Mouse (Mus musculus) lung, postnatal 0 days (tissue): ENCODE data around the gene Zbtb32. TPM values are rescaled to one million over a fixed set of nuclear protein-coding genes. Genes with fewer than 3 reads are reported as not detected.

Experiments
- ATAC-seq: fragments of 200-750 bp; cut with Nextera tagmentation; 2 replicates; pipeline ENCODE4 v1.8.0; 2017; ENCODE audit warnings: moderate library complexity
- DNase-seq: peaks from one replicate; pipeline ENCODE4 v3.0.0-alpha.2; 2016; ENCODE audit warnings: low spot score
- H3K27ac ChIP-seq: fragments of 300-500 bp; sonication (generic); 2 replicates; pipeline ENCODE4 v1.5.1; 2014; ENCODE audit warnings: antibody characterized with exemption, mild to moderate bottlenecking, low read length, mixed read lengths
- H3K27me3 ChIP-seq: fragments of 300-500 bp; sonication (generic); replicated peaks from 2 replicates; pipeline ENCODE4 v1.6.1; 2014; ENCODE audit warnings: low read length, mixed read lengths; ENCODE audit not compliant: insufficient read depth
- H3K36me3 ChIP-seq: fragments of 300-500 bp; sonication (generic); 2 replicates; pipeline ENCODE4 v1.6.1; 2014; ENCODE audit warnings: low read length, mixed read lengths; ENCODE audit not compliant: insufficient read depth
- H3K4me1 ChIP-seq: fragments of 300-500 bp; sonication (generic); 2 replicates; pipeline ENCODE4 v1.6.1; 2014; ENCODE audit warnings: antibody characterized with exemption, low read depth, low read length, mixed read lengths; ENCODE audit not compliant: insufficient read depth
- H3K4me2 ChIP-seq: fragments of 300-500 bp; sonication (generic); replicated peaks from 2 replicates; pipeline ENCODE4 v1.6.1; 2014; ENCODE audit warnings: low read depth, mild to moderate bottlenecking, low read length, moderate library complexity, mixed read lengths
- H3K4me3 ChIP-seq: fragments of 300-500 bp; sonication (generic); 2 replicates; pipeline ENCODE4 v1.5.1; 2014; ENCODE audit warnings: low read depth, low read length
- H3K9ac ChIP-seq: fragments of 300-500 bp; sonication (generic); replicated peaks from 2 replicates; pipeline ENCODE4 v1.6.1; 2014; ENCODE audit warnings: low read depth, mild to moderate bottlenecking
- H3K9me3 ChIP-seq: fragments of 300-500 bp; sonication (generic); 2 replicates; pipeline ENCODE4 v1.6.1; 2016; ENCODE audit warnings: low read length, mixed read lengths
- CTCF ChIP-seq: IDR thresholded peaks from 2 replicates; pipeline ENCODE4 v1.5.1; 2016; ENCODE audit warnings: antibody characterized with exemption, mild to moderate bottlenecking
- EP300 ChIP-seq: IDR thresholded peaks from 2 replicates; pipeline ENCODE4 v1.6.1; 2016; ENCODE audit warnings: antibody characterized with exemption, mild to moderate bottlenecking, control low read depth
- WGBS: fragments of 180-500 bp; shearing (Covaris S2); extraction: QIAGEN DNeasy Blood & Tissue Kit; methylation state at CpG from one replicate; pipeline ENCODE4 v1.1.7; 2014; 5-methylcytosine and 5-hydroxymethylcytosine counted together
- polyA plus RNA-seq: library from polyadenylated mRNA; unstranded; fragments of >200 nt; fragmentation: Nextera tagmentation; extraction: Ambion mirVana; gene quantifications from 2 replicates; pipeline ENCODE4 v1.2.1, GENCODE M21; 2015

Gene Zbtb32
- polyA plus RNA-seq, 1 experiment from 2014 or later = 3.0 TPM

GRCm38 (mm10) chr7:30584339-30584738 lies 14.4 kb downstream of the Zbtb32 start:
- TF ChIP-seq CTCF (no peak), EP300 (no peak)
- 88% methylated on average over 10 of the region's 10 CpGs for WGBS
- no peak overlapping the region for H3K4me2 ChIP-seq
- DNase-seq (no peak), ATAC-seq (no peak)
- no peak overlapping the region for H3K27ac ChIP-seq
- H3K9me3 ChIP-seq = no peaks in the 10 kb centered on the region
- H3K36me3 ChIP-seq = peaks cover 33% of the 10 kb centered on the region
- H3K4me1 ChIP-seq = peaks cover 4% of the 10 kb centered on the region
- no peak overlapping the region for H3K4me3 ChIP-seq
- no peak overlapping the region for H3K9ac ChIP-seq
- no peaks in the 10 kb centered on the region for H3K27me3 ChIP-seq

DNA sequence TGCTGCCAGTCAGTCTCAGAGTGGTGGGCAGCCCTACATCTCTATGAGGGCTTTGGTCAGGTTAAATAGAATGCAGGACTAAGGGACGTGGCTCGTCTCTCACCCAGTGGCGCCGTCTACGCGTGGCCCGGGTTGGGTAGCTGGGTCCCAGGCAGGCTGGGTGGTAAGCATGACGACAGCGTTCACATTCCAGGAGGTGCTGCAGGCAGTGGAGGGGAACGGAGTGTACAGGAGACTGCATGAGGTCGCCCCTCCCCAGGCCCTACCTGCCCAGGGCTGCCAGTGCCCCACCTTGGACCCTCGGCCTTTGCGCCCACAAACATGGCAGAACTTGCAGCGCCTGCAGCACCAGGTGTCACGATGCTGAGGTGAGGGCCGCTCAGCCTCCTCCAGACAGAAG lies 17.2 kb downstream of the Zbtb32 start:
- H3K4me2 ChIP-seq = no peak overlapping the region
- WGBS = 90% methylated on average over 16 of the region's 16 CpGs
- no peak overlapping the region for H3K4me3 ChIP-seq
- no peaks in the 10 kb centered on the region for H3K4me1 ChIP-seq
- H3K9me3 ChIP-seq = no peaks in the 10 kb centered on the region
- H3K27ac ChIP-seq = no peak overlapping the region
- H3K36me3 ChIP-seq = peaks cover 59% of the 10 kb centered on the region
- TF ChIP-seq EP300 (no peak), CTCF (no peak)
- H3K9ac ChIP-seq = no peak overlapping the region
- no peaks in the 10 kb centered on the region for H3K27me3 ChIP-seq
- DNase-seq = no peak
- no peak for ATAC-seq

- WGBS = 90% methylated on average over 8 of the region's 8 CpGs
- Histone ChIP-seq H3K27ac (no peak overlapping the region), H3K36me3 (peaks cover 75% of the 10 kb centered on the region), H3K9me3 (no peaks in the 10 kb centered on the region), H3K4me3 (no peak overlapping the region), H3K4me2 (no peak overlapping the region), H3K27me3 (no peaks in the 10 kb centered on the region), H3K4me1 (no peaks in the 10 kb centered on the region), H3K9ac (no peak overlapping the region)
- ATAC-seq = no peak
- TF ChIP-seq CTCF (no peak), EP300 (no peak)
- no peak for DNase-seq
Observed at GRCm38 (mm10) chr7:30579950-30580349, 18.8 kb downstream of the Zbtb32 start.

GRCm38 (mm10) chr7:30572969-30573368 lies 25.7 kb downstream of the Zbtb32 start:
- ATAC-seq (no peak), DNase-seq (no peak)
- Histone ChIP-seq H3K9me3 (no peaks in the 10 kb centered on the region), H3K27me3 (no peaks in the 10 kb centered on the region), H3K9ac (no peak overlapping the region), H3K4me1 (no peaks in the 10 kb centered on the region), H3K27ac (no peak overlapping the region), H3K4me3 (no peak overlapping the region), H3K4me2 (no peak overlapping the region), H3K36me3 (peaks cover 71% of the 10 kb centered on the region)
- TF ChIP-seq CTCF (no peak), EP300 (no peak)
- WGBS = 43% methylated on average over 2 of the region's 2 CpGs

- ATAC-seq = no peak
- no peaks in the 10 kb centered on the region for H3K4me1 ChIP-seq
- no peak overlapping the region for H3K27ac ChIP-seq
- no peaks in the 10 kb centered on the region for H3K27me3 ChIP-seq
- H3K36me3 ChIP-seq = peaks cover 66% of the 10 kb centered on the region
- no peak overlapping the region for H3K9ac ChIP-seq
- no peak overlapping the region for H3K4me2 ChIP-seq
- H3K4me3 ChIP-seq = no peak overlapping the region
- TF ChIP-seq EP300 (no peak), CTCF (no peak)
- no peak for DNase-seq
- 86% methylated on average over 5 of the region's 5 CpGs for WGBS
- H3K9me3 ChIP-seq = no peaks in the 10 kb centered on the region
Observed at GRCm38 (mm10) chr7:30572389-30572788, 26.3 kb downstream of the Zbtb32 start.

DNA sequence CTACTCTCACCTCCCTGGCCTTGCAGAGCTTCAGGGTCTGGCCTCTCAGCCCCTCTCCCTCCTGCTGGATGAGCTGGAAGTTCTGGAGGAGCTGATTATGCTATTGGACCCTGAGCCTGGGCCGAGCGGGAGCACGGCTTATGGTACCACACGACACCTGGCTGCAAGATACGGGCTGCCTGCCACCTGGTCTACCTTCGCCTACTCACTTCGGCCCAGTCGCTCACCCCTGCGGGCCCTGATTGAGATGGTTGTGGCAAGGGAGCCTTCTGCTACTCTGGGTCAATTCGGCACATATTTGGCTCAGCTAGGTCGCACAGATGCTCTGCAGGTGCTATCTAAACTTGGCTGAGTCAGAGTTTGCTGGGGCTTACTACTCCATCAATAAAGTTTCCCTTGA lies 31.2 kb downstream of the Zbtb32 start:
- peaks cover 3% of the 10 kb centered on the region; the same call in 1 of the 2 replicates for H3K4me1 ChIP-seq
- ATAC-seq (no peak), DNase-seq (no peak)
- no peak for TF ChIP-seq EP300
- no peak for TF ChIP-seq CTCF
- H3K4me3 ChIP-seq = no peak overlapping the region
- H3K36me3 ChIP-seq = peaks cover 36% of the 10 kb centered on the region
- H3K4me2 ChIP-seq = no peak overlapping the region
- WGBS = 90% methylated on average over 11 of the region's 11 CpGs
- no peaks in the 10 kb centered on the region for H3K27me3 ChIP-seq
- no peak overlapping the region for H3K9ac ChIP-seq
- H3K9me3 ChIP-seq = no peaks in the 10 kb centered on the region
- no peak overlapping the region for H3K27ac ChIP-seq

DNA sequence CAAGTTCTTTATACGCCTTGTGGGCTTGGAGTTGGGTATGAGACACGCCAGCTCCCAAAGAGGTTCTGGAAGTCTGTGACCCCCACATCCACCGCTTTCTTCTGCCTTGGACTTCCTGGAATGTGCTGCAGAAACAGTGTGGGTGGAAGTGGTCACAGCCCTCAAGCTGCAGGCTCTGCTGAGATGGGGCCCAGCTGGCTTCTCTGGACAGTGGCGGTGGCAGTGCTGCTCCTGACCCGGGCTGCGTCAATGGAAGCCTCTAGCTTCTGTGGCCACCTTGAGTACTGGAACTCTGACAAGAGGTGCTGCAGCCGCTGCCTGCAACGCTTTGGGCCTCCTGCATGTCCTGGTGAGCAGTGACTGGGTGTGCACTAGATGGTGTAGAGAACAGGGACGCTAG lies 32.7 kb downstream of the Zbtb32 start:
- no peak for ATAC-seq
- H3K9me3 ChIP-seq = no peaks in the 10 kb centered on the region
- peaks cover 24% of the 10 kb centered on the region for H3K36me3 ChIP-seq
- no peak overlapping the region for H3K4me3 ChIP-seq
- 70% methylated on average over 9 of the region's 9 CpGs for WGBS
- no peaks in the 10 kb centered on the region for H3K27me3 ChIP-seq
- TF ChIP-seq CTCF (no peak), EP300 (no peak)
- H3K27ac ChIP-seq = no peak overlapping the region
- DNase-seq = no peak
- H3K9ac ChIP-seq = no peak overlapping the region
- peaks cover 3% of the 10 kb centered on the region; the same call in 1 of the 2 replicates for H3K4me1 ChIP-seq
- H3K4me2 ChIP-seq = no peak overlapping the region
